Mouse (Mus musculus): ENCODE measurements around the gene Smcr8. TPM values are rescaled to one million over a fixed set of nuclear protein-coding genes. Genes with fewer than 3 reads are reported as not detected.

The Smcr8 gene
- polyA plus RNA-seq, 1 experiment = 16.4 TPM

- Histone ChIP-seq H3K27ac (ENCODE audit: insufficient read depth, low read length) (no peak overlapping the region), H3K4me1 (ENCODE audit: control insufficient read depth, insufficient read depth, low read length) (no peaks in the 10 kb centered on the region), H3K27me3 (ENCODE audit: control insufficient read depth, insufficient read depth, low read length) (no peaks in the 10 kb centered on the region), H3K4me3 (replicated peaks; ENCODE audit: insufficient read depth, low read depth, low read length) (no peak overlapping the region)
- DNase-seq = no peak
- TF ChIP-seq POLR2A (IDR thresholded peaks at IDR 0.05; ENCODE audit: borderline replicate concordance, insufficient read depth, low read length) (no peak), CTCF (IDR thresholded peaks at IDR 0.05; ENCODE audit: borderline replicate concordance, insufficient read depth, low read depth, low read length) (no peak)
- 84% methylated on average over 3 of the region's 3 CpGs for WGBS
These were observed 40.8 kb upstream of the Smcr8 start for GRCm38 (mm10) chr11:60736491-60736890.

GRCm38 (mm10) chr11:60737450-60737849 is 39.9 kb upstream of the Smcr8 start:
- no peak overlapping the region for H3K4me3 ChIP-seq (replicated peaks; ENCODE audit: insufficient read depth, low read depth, low read length)
- no peaks in the 10 kb centered on the region for H3K27me3 ChIP-seq (ENCODE audit: control insufficient read depth, insufficient read depth, low read length)
- no peaks in the 10 kb centered on the region for H3K4me1 ChIP-seq (ENCODE audit: control insufficient read depth, insufficient read depth, low read length)
- no peak overlapping the region for H3K27ac ChIP-seq (ENCODE audit: insufficient read depth, low read length)
- no peak for DNase-seq
- no peak for TF ChIP-seq CTCF (IDR thresholded peaks at IDR 0.05; ENCODE audit: borderline replicate concordance, insufficient read depth, low read depth, low read length)
- TF ChIP-seq POLR2A (IDR thresholded peaks at IDR 0.05; ENCODE audit: borderline replicate concordance, insufficient read depth, low read length) = no peak

GRCm38 (mm10) chr11:60740321-60740720 is 37.0 kb upstream of the Smcr8 start:
- TF ChIP-seq POLR2A (IDR thresholded peaks at IDR 0.05; ENCODE audit: borderline replicate concordance, insufficient read depth, low read length) (no peak), CTCF (IDR thresholded peaks at IDR 0.05; ENCODE audit: borderline replicate concordance, insufficient read depth, low read depth, low read length) (no peak)
- 77% methylated on average over 3 of the region's 3 CpGs for WGBS

GRCm38 (mm10) chr11:60755570-60755969 is 21.8 kb upstream of the Smcr8 start:
- TF ChIP-seq CTCF (IDR thresholded peaks at IDR 0.05; ENCODE audit: borderline replicate concordance, insufficient read depth, low read depth, low read length) (no peak), POLR2A (IDR thresholded peaks at IDR 0.05; ENCODE audit: borderline replicate concordance, insufficient read depth, low read length) (no peak)
- Histone ChIP-seq H3K27ac (ENCODE audit: insufficient read depth, low read length) (no peak overlapping the region), H3K4me1 (ENCODE audit: control insufficient read depth, insufficient read depth, low read length) (no peaks in the 10 kb centered on the region), H3K4me3 (replicated peaks; ENCODE audit: insufficient read depth, low read depth, low read length) (no peak overlapping the region), H3K27me3 (ENCODE audit: control insufficient read depth, insufficient read depth, low read length) (no peaks in the 10 kb centered on the region)
- DNase-seq = no peak
- WGBS = 92% methylated on average over 7 of the region's 7 CpGs

More at GRCm38 (mm10) chr11:60740321-60740720, 37.0 kb upstream of the Smcr8 start:
- Histone ChIP-seq H3K27me3 (ENCODE audit: control insufficient read depth, insufficient read depth, low read length) (no peaks in the 10 kb centered on the region), H3K4me1 (ENCODE audit: control insufficient read depth, insufficient read depth, low read length) (no peaks in the 10 kb centered on the region), H3K4me3 (replicated peaks; ENCODE audit: insufficient read depth, low read depth, low read length) (no peak overlapping the region), H3K27ac (ENCODE audit: insufficient read depth, low read length) (no peak overlapping the region)
- no peak for DNase-seq

- Histone ChIP-seq H3K27me3 (ENCODE audit: control insufficient read depth, insufficient read depth, low read length) (no peaks in the 10 kb centered on the region), H3K4me1 (ENCODE audit: control insufficient read depth, insufficient read depth, low read length) (no peaks in the 10 kb centered on the region), H3K27ac (ENCODE audit: insufficient read depth, low read length) (no peak overlapping the region), H3K4me3 (replicated peaks; ENCODE audit: insufficient read depth, low read depth, low read length) (no peak overlapping the region)
- WGBS = 93% methylated on average over 3 of the region's 3 CpGs
- no peak for DNase-seq
- TF ChIP-seq CTCF (IDR thresholded peaks at IDR 0.05; ENCODE audit: borderline replicate concordance, insufficient read depth, low read depth, low read length) (no peak), POLR2A (IDR thresholded peaks at IDR 0.05; ENCODE audit: borderline replicate concordance, insufficient read depth, low read length) (no peak)
These were observed 15.6 kb upstream of the Smcr8 start for GRCm38 (mm10) chr11:60761681-60762080.

GRCm38 (mm10) chr11:60766969-60767368 is 10.4 kb upstream of the Smcr8 start:
- Histone ChIP-seq H3K4me1 (ENCODE audit: control insufficient read depth, insufficient read depth, low read length) (no peaks in the 10 kb centered on the region), H3K27me3 (ENCODE audit: control insufficient read depth, insufficient read depth, low read length) (no peaks in the 10 kb centered on the region), H3K27ac (ENCODE audit: insufficient read depth, low read length) (no peak overlapping the region), H3K4me3 (replicated peaks; ENCODE audit: insufficient read depth, low read depth, low read length) (no peak overlapping the region)
- TF ChIP-seq CTCF (IDR thresholded peaks at IDR 0.05; ENCODE audit: borderline replicate concordance, insufficient read depth, low read depth, low read length) (no peak), POLR2A (IDR thresholded peaks at IDR 0.05; ENCODE audit: borderline replicate concordance, insufficient read depth, low read length) (no peak)
- 86% methylated on average over 4 of the region's 4 CpGs for WGBS
- no peak for DNase-seq

GRCm38 (mm10) chr11:60769322-60769721 is 8.0 kb upstream of the Smcr8 start:
- TF ChIP-seq POLR2A (IDR thresholded peaks at IDR 0.05; ENCODE audit: borderline replicate concordance, insufficient read depth, low read length) (no peak), CTCF (IDR thresholded peaks at IDR 0.05; ENCODE audit: borderline replicate concordance, insufficient read depth, low read depth, low read length) (no peak)
- Histone ChIP-seq H3K27me3 (ENCODE audit: control insufficient read depth, insufficient read depth, low read length) (no peaks in the 10 kb centered on the region), H3K4me1 (ENCODE audit: control insufficient read depth, insufficient read depth, low read length) (no peaks in the 10 kb centered on the region), H3K4me3 (replicated peaks; ENCODE audit: insufficient read depth, low read depth, low read length) (no peak overlapping the region), H3K27ac (ENCODE audit: insufficient read depth, low read length) (no peak overlapping the region)
- WGBS = 94% methylated on average over 2 of the region's 2 CpGs
- DNase-seq = no peak

- no peak for DNase-seq
- no peak for TF ChIP-seq CTCF (IDR thresholded peaks at IDR 0.05; ENCODE audit: borderline replicate concordance, insufficient read depth, low read depth, low read length)
- TF ChIP-seq POLR2A (IDR thresholded peaks at IDR 0.05; ENCODE audit: borderline replicate concordance, insufficient read depth, low read length) = no peak
- Histone ChIP-seq H3K27me3 (ENCODE audit: control insufficient read depth, insufficient read depth, low read length) (no peaks in the 10 kb centered on the region), H3K4me1 (ENCODE audit: control insufficient read depth, insufficient read depth, low read length) (no peaks in the 10 kb centered on the region), H3K4me3 (replicated peaks; ENCODE audit: insufficient read depth, low read depth, low read length) (no peak overlapping the region), H3K27ac (ENCODE audit: insufficient read depth, low read length) (no peak overlapping the region)
- 81% methylated on average over 3 of the region's 3 CpGs for WGBS
These were observed 6.5 kb upstream of the Smcr8 start for GRCm38 (mm10) chr11:60770776-60771175.

All from cerebellum, adult 2 months (tissue).